Mouse (Mus musculus): ENCODE measurements around the gene Wipf3. TPM values are rescaled to one million over a fixed set of nuclear protein-coding genes. Genes with fewer than 3 reads are reported as not detected.

Wipf3 gene
- total and polyA plus RNA-seq, 2 experiments from 2014 or later, result 2.4 to 6.5 TPM

GRCm38 (mm10) chr6:54485973-54486569, 56.7 kb downstream of the Wipf3 start:
- 39% methylated on average over 6 of the region's 6 CpGs for WGBS
- Histone ChIP-seq H3K9ac (no peak overlapping the region), H3K4me1 (ENCODE audit: insufficient read depth) (no peaks in the 10 kb centered on the region), H3K27me3 (ENCODE audit: insufficient read depth, low read length) (no peaks in the 10 kb centered on the region), H3K9me3 (ENCODE audit: low read length) (no peaks in the 10 kb centered on the region), H3K4me3 (ENCODE audit: low read depth, low read length) (no peak overlapping the region), H3K36me3 (ENCODE audit: insufficient read depth) (peaks cover 16% of the 10 kb centered on the region; the same call in 1 of the 2 replicates), H3K27ac (ENCODE audit: low read depth, low read length) (no peak overlapping the region), H3K4me2 (ENCODE audit: low read depth) (peak overlapping the region; percentile 33; the same call in 1 of the 2 replicates)
- no peak for TF ChIP-seq CTCF (IDR thresholded peaks at IDR 0.05; ENCODE audit: low read depth)
- ATAC-seq (no peak), DNase-seq (no peak)

GRCm38 (mm10) chr6:54491074-54491473, 61.7 kb downstream of the Wipf3 start:
- no peak overlapping the region for H3K4me2 ChIP-seq (ENCODE audit: low read depth)
- WGBS, result 80% methylated on average over 7 of the region's 7 CpGs
- ATAC-seq, result no peak
- H3K9me3 ChIP-seq (ENCODE audit: low read length), result no peaks in the 10 kb centered on the region
- no peak overlapping the region for H3K27ac ChIP-seq (ENCODE audit: low read depth, low read length)
- no peak for TF ChIP-seq CTCF (IDR thresholded peaks at IDR 0.05; ENCODE audit: low read depth)
- no peak for DNase-seq
- H3K27me3 ChIP-seq (ENCODE audit: insufficient read depth, low read length), result no peaks in the 10 kb centered on the region
- H3K4me3 ChIP-seq (ENCODE audit: low read depth, low read length), result no peak overlapping the region
- peaks cover 20% of the 10 kb centered on the region; the same call in 1 of the 2 replicates for H3K36me3 ChIP-seq (ENCODE audit: insufficient read depth)
- H3K4me1 ChIP-seq (ENCODE audit: insufficient read depth), result no peaks in the 10 kb centered on the region
- no peak overlapping the region for H3K9ac ChIP-seq

GRCm38 (mm10) chr6:54494097-54494496, 64.7 kb downstream of the Wipf3 start:
- H3K27ac ChIP-seq (ENCODE audit: low read depth, low read length), result no peak overlapping the region
- DNase-seq (no peak), ATAC-seq (no peak)
- H3K4me3 ChIP-seq (ENCODE audit: low read depth, low read length), result no peak overlapping the region
- H3K36me3 ChIP-seq (ENCODE audit: insufficient read depth), result peaks cover 13% of the 10 kb centered on the region; the same call in 1 of the 2 replicates
- H3K9me3 ChIP-seq (ENCODE audit: low read length), result no peaks in the 10 kb centered on the region
- H3K4me1 ChIP-seq (ENCODE audit: insufficient read depth), result no peaks in the 10 kb centered on the region
- no peak for TF ChIP-seq CTCF (IDR thresholded peaks at IDR 0.05; ENCODE audit: low read depth)
- no peak overlapping the region for H3K9ac ChIP-seq
- H3K27me3 ChIP-seq (ENCODE audit: insufficient read depth, low read length), result no peaks in the 10 kb centered on the region
- no peak overlapping the region for H3K4me2 ChIP-seq (ENCODE audit: low read depth)

- Histone ChIP-seq H3K36me3 (ENCODE audit: insufficient read depth) (peaks cover 7% of the 10 kb centered on the region; the same call in 1 of the 2 replicates), H3K9ac (no peak overlapping the region), H3K4me3 (ENCODE audit: low read depth, low read length) (no peak overlapping the region), H3K4me1 (ENCODE audit: insufficient read depth) (no peaks in the 10 kb centered on the region), H3K9me3 (ENCODE audit: low read length) (no peaks in the 10 kb centered on the region), H3K27me3 (ENCODE audit: insufficient read depth, low read length) (no peaks in the 10 kb centered on the region), H3K4me2 (ENCODE audit: low read depth) (no peak overlapping the region), H3K27ac (ENCODE audit: low read depth, low read length) (no peak overlapping the region)
- TF ChIP-seq CTCF (IDR thresholded peaks at IDR 0.05; ENCODE audit: low read depth), result no peak
- ATAC-seq (no peak), DNase-seq (no peak)
- WGBS, result 63% methylated on average over 11 of the region's 11 CpGs
Measured at GRCm38 (mm10) chr6:54494612-54495398, 65.4 kb downstream of the Wipf3 start.

GRCm38 (mm10) chr6:54496214-54496613, 66.8 kb downstream of the Wipf3 start:
- no peaks in the 10 kb centered on the region for H3K9me3 ChIP-seq (ENCODE audit: low read length)

GRCm38 (mm10) chr6:54502661-54503115, 73.3 kb downstream of the Wipf3 start:
- no peak overlapping the region for H3K4me2 ChIP-seq (ENCODE audit: low read depth)
- H3K4me1 ChIP-seq (ENCODE audit: insufficient read depth), result no peaks in the 10 kb centered on the region
- peaks cover 28% of the 10 kb centered on the region for H3K36me3 ChIP-seq (ENCODE audit: insufficient read depth)
- no peaks in the 10 kb centered on the region for H3K9me3 ChIP-seq (ENCODE audit: low read length)
- no peak overlapping the region for H3K4me3 ChIP-seq (ENCODE audit: low read depth, low read length)
- H3K27me3 ChIP-seq (ENCODE audit: insufficient read depth, low read length), result no peaks in the 10 kb centered on the region
- DNase-seq (no peak), ATAC-seq (no peak)
- 89% methylated on average over 6 of the region's 6 CpGs for WGBS
- no peak overlapping the region for H3K27ac ChIP-seq (ENCODE audit: low read depth, low read length)
- H3K9ac ChIP-seq, result no peak overlapping the region
- TF ChIP-seq CTCF (IDR thresholded peaks at IDR 0.05; ENCODE audit: low read depth), result no peak

More at GRCm38 (mm10) chr6:54496214-54496613, 66.8 kb downstream of the Wipf3 start:
- Histone ChIP-seq H3K27ac (ENCODE audit: low read depth, low read length) (no peak overlapping the region), H3K9ac (no peak overlapping the region), H3K4me3 (ENCODE audit: low read depth, low read length) (no peak overlapping the region), H3K27me3 (ENCODE audit: insufficient read depth, low read length) (no peaks in the 10 kb centered on the region), H3K4me1 (ENCODE audit: insufficient read depth) (no peaks in the 10 kb centered on the region), H3K4me2 (ENCODE audit: low read depth) (no peak overlapping the region), H3K36me3 (ENCODE audit: insufficient read depth) (peaks cover 10% of the 10 kb centered on the region; the same call in 1 of the 2 replicates)
- no peak for TF ChIP-seq CTCF (IDR thresholded peaks at IDR 0.05; ENCODE audit: low read depth)
- DNase-seq (no peak), ATAC-seq (0 out of 2 replicates have a peak, but pooled peaks have one; percentile 45)
- WGBS, result 71% methylated on average over 7 of the region's 7 CpGs

GRCm38 (mm10) chr6:54506318-54506717, 76.9 kb downstream of the Wipf3 start:
- ATAC-seq (no peak), DNase-seq (no peak)
- Histone ChIP-seq H3K4me1 (ENCODE audit: insufficient read depth) (peaks cover 4% of the 10 kb centered on the region; the same call in 1 of the 2 replicates), H3K9ac (no peak overlapping the region), H3K4me3 (ENCODE audit: low read depth, low read length) (no peak overlapping the region), H3K36me3 (ENCODE audit: insufficient read depth) (peaks cover 54% of the 10 kb centered on the region), H3K4me2 (ENCODE audit: low read depth) (no peak overlapping the region), H3K27ac (ENCODE audit: low read depth, low read length) (no peak overlapping the region), H3K9me3 (ENCODE audit: low read length) (no peaks in the 10 kb centered on the region), H3K27me3 (ENCODE audit: insufficient read depth, low read length) (no peaks in the 10 kb centered on the region)
- TF ChIP-seq CTCF (IDR thresholded peaks at IDR 0.05; ENCODE audit: low read depth), result no peak
- 91% methylated on average over 11 of the region's 11 CpGs for WGBS

Measured in forebrain, postnatal 0 days (tissue).